Mouse (Mus musculus) small intestine, adult 2 months (tissue): ENCODE data around the gene Dusp16. TPM values are rescaled to one million over a fixed set of nuclear protein-coding genes. Genes with fewer than 3 reads are reported as not detected.

Experiments used
- H3K27ac ChIP-seq: fragments of 200-500 bp; 2 replicates; pipeline ENCODE4 v1.5.1; 2012; ENCODE audit warnings: low read depth, low read length, control low read depth, inconsistent platforms; ENCODE audit not compliant: insufficient read depth
- H3K27me3 ChIP-seq: fragments of 200-500 bp; 2 replicates; pipeline ENCODE4 v1.6.1; 2012; ENCODE audit warnings: mild to moderate bottlenecking, moderate library complexity, low read length, inconsistent platforms; ENCODE audit not compliant: control insufficient read depth, insufficient read depth
- H3K36me3 ChIP-seq: fragments of 200-500 bp; 2 replicates; pipeline ENCODE4 v1.6.1; 2012; ENCODE audit warnings: mild to moderate bottlenecking, low read length, control low read depth, inconsistent platforms; ENCODE audit not compliant: control insufficient read depth, insufficient read depth
- H3K4me1 ChIP-seq: fragments of 200-500 bp; 2 replicates; pipeline ENCODE4 v1.6.1; 2012; ENCODE audit warnings: low read length, inconsistent platforms, mixed read lengths; ENCODE audit not compliant: control insufficient read depth, insufficient read depth, insufficient read length
- H3K4me3 ChIP-seq: fragments of 200-500 bp; 2 replicates; pipeline ENCODE4 v1.5.1; 2012; ENCODE audit warnings: low read depth, mild to moderate bottlenecking, control low read depth, inconsistent platforms, low read length, moderate library complexity
- CTCF ChIP-seq: fragments of 200-500 bp; IDR thresholded peaks from 2 replicates; pipeline ENCODE4 v1.5.1; 2012; ENCODE audit warnings: low read depth, mild to moderate bottlenecking, control low read depth, inconsistent platforms, low read length, moderate library complexity, mixed read lengths; ENCODE audit not compliant: insufficient replicate concordance, insufficient read length; ENCODE audit errors: extremely low read depth
- POLR2A ChIP-seq: fragments of 200-500 bp; IDR thresholded peaks from 2 replicates; pipeline ENCODE4 v1.6.1; 2012; ENCODE audit warnings: low read depth, mild to moderate bottlenecking, control low read depth, inconsistent platforms, low read length, moderate library complexity
- WGBS: fragments of 180-500 bp; shearing (Covaris S2); methylation state at CpG from one replicate; pipeline ENCODE4 v1.1.7; 2018; 5-methylcytosine and 5-hydroxymethylcytosine counted together
- polyA plus RNA-seq: library from polyadenylated mRNA; depleted of rRNA; stranded (reverse); fragments of >200 nt; gene quantifications from 2 replicates; pipeline ENCODE4 v1.2.3, GENCODE M21; 2012

The Dusp16 gene
- polyA plus RNA-seq, 1 experiment: 26.1 TPM

GRCm38 (mm10) chr6:134751883-134752647 is 40.4 kb downstream of the Dusp16 start:
- no peaks in the 10 kb centered on the region for H3K27me3 ChIP-seq
- peak overlapping the region; percentile 92 for H3K27ac ChIP-seq
- WGBS: 66% methylated on average over 5 of the region's 5 CpGs
- H3K4me1 ChIP-seq: peaks cover 17% of the 10 kb centered on the region
- H3K36me3 ChIP-seq: peaks cover 26% of the 10 kb centered on the region
- no peak overlapping the region for H3K4me3 ChIP-seq
- TF ChIP-seq CTCF: no peak
- TF ChIP-seq POLR2A: no peak

- H3K27ac ChIP-seq: peak overlapping the region; percentile 92
- WGBS: 39% methylated on average over 4 of the region's 4 CpGs
- peaks cover 17% of the 10 kb centered on the region for H3K4me1 ChIP-seq
- TF ChIP-seq CTCF (no peak), POLR2A (no peak)
- no peaks in the 10 kb centered on the region for H3K27me3 ChIP-seq
- H3K4me3 ChIP-seq: no peak overlapping the region
- peaks cover 20% of the 10 kb centered on the region for H3K36me3 ChIP-seq
Observed at GRCm38 (mm10) chr6:134751087-134751486, 41.3 kb downstream of the Dusp16 start.

GRCm38 (mm10) chr6:134748126-134748525 is 44.3 kb downstream of the Dusp16 start:
- peaks cover 12% of the 10 kb centered on the region; the same call in 1 of the 2 replicates for H3K36me3 ChIP-seq
- WGBS: 89% methylated on average over 3 of the region's 3 CpGs
- no peaks in the 10 kb centered on the region for H3K27me3 ChIP-seq
- H3K27ac ChIP-seq: no peak overlapping the region
- H3K4me3 ChIP-seq: no peak overlapping the region
- H3K4me1 ChIP-seq: peaks cover 13% of the 10 kb centered on the region; the same call in 1 of the 2 replicates
- TF ChIP-seq CTCF (no peak), POLR2A (no peak)

DNA sequence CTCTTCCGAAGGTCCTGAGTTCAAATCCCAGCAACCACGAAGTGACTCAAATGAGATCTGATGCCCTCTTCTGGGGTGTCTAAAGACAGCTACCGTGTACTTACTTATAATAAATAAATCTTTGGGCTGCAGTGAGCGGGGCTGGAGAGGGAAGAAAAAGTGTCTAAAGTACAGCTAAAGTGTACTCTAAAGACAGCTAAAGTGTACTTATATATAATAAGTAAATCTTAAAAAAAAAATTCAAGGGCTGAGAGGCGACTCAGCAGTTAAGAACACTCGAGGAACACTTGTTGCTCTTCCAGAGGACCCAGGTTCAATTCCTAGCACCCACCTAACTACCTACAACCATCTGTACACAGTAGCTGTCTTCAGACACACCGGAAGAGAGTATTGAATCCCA is 46.5 kb downstream of the Dusp16 start:
- H3K36me3 ChIP-seq: peaks cover 15% of the 10 kb centered on the region; the same call in 1 of the 2 replicates
- no peaks in the 10 kb centered on the region for H3K27me3 ChIP-seq
- H3K4me3 ChIP-seq: no peak overlapping the region
- WGBS: 91% methylated on average over 7 of the region's 7 CpGs
- TF ChIP-seq POLR2A (no peak), CTCF (no peak)
- peaks cover 8% of the 10 kb centered on the region; the same call in 1 of the 2 replicates for H3K4me1 ChIP-seq
- H3K27ac ChIP-seq: no peak overlapping the region

DNA sequence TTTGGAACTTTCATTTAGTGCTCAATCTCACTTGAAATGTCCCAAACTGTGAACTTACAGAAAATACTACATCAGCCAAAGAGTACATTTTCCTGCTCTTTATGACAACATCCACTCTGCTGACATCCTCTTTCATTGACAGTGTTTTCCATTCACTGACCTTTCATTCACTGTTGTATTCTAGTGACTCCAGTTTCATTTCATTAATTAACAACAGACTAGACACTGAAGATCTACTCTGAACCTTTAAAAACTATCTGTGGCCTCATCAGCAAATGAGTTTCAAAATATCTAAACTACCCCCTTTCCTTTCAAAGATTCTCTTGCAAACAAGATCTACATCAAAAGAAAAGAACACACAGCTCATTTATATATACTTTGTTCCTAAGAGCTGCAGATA is 48.9 kb downstream of the Dusp16 start:
- Histone ChIP-seq H3K27me3 (no peaks in the 10 kb centered on the region), H3K36me3 (peaks cover 23% of the 10 kb centered on the region), H3K27ac (no peak overlapping the region), H3K4me1 (no peaks in the 10 kb centered on the region), H3K4me3 (no peak overlapping the region)
- TF ChIP-seq POLR2A: no peak
- TF ChIP-seq CTCF: no peak

- no peak for TF ChIP-seq CTCF
- TF ChIP-seq POLR2A: no peak
- no peaks in the 10 kb centered on the region for H3K27me3 ChIP-seq
- peaks cover 25% of the 10 kb centered on the region for H3K4me1 ChIP-seq
- WGBS: 68% methylated on average over 3 of the region's 3 CpGs
- no peak overlapping the region for H3K27ac ChIP-seq
- H3K36me3 ChIP-seq: peaks cover 35% of the 10 kb centered on the region
- no peak overlapping the region for H3K4me3 ChIP-seq
Observed at GRCm38 (mm10) chr6:134736853-134737252, 55.6 kb downstream of the Dusp16 start.

- Histone ChIP-seq H3K27me3 (no peaks in the 10 kb centered on the region), H3K4me3 (no peak overlapping the region), H3K27ac (no peak overlapping the region), H3K4me1 (peaks cover 32% of the 10 kb centered on the region), H3K36me3 (peaks cover 21% of the 10 kb centered on the region)
- TF ChIP-seq CTCF: no peak
- TF ChIP-seq POLR2A: no peak
- WGBS: 74% methylated on average over 5 of the region's 5 CpGs
Observed at GRCm38 (mm10) chr6:134733800-134734221, 58.6 kb downstream of the Dusp16 start.

- Histone ChIP-seq H3K27me3 (no peaks in the 10 kb centered on the region), H3K4me3 (no peak overlapping the region), H3K27ac (peak overlapping the region; percentile 17), H3K4me1 (peaks cover 39% of the 10 kb centered on the region), H3K36me3 (peaks cover 18% of the 10 kb centered on the region)
- TF ChIP-seq CTCF (no peak), POLR2A (no peak)
- WGBS: 77% methylated on average over 8 of the region's 8 CpGs
Observed at GRCm38 (mm10) chr6:134732813-134733212, 59.6 kb downstream of the Dusp16 start.
